Mouse (Mus musculus) left cerebral cortex, postnatal 4 days (tissue): ENCODE data around the gene Sema4b. TPM values are rescaled to one million over a fixed set of nuclear protein-coding genes. Genes with fewer than 3 reads are reported as not detected.
A peak's percentile ranks its signal among the peaks of the same experiment; 100 is the strongest.

ENCODE experiments used
- DNase-seq: peaks from one replicate; pipeline ENCODE4 v3.0.0-alpha.2; 2022
- intact Hi-C: fragments of 180-260 bp; cut with DNase I; formaldehyde crosslinking; loops from one replicate; pipeline ENCODE4 v1.15.1; 2025
- total RNA-seq, 2 experiments: library from RNA; stranded (reverse); gene quantifications; 2 replicates each; pipeline ENCODE4 v1.2.3; 2021

The Sema4b gene
- 10 to 100 TPM; 31.4 to 33.9 TPM for total RNA-seq

DNA sequence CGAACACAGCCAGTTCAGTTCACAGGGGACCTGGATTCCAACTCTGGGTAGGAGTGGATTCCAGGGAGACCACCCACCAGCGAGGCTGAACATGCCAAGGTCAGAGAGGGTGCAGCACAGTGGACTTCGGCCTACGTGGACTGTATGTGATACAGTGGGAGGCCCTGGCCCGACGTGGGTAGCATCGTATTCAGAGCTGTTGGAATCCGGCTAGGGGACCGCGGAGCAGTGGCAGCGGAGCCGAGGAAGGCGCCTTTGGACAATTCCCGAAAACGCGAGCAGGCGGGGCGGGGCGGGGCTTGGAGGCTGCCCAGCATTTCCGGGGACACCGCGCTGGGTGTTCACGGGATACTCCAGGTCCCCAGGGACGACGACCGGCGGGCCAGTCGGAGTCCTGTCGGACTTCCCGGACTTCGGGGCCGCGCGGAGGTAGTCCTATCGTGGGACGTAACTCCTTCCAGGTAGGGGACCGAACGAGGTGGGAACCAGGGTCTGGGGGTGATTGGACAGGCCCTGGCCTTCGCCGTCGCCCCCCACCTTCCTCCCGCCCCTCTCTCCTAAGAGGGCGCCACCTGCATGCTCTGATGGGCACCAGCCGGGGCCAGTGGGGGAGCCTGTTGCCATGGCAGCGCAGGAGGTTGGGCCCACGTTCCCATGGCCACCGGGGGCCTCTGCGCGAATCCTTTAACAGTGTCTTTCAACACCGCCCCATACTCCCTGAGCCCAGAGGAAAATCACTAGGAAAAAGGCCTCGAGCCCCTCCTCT is at the start of gene Sema4b:
Sema4b (plus strand) TSS at position 311 of the 766 bp plus-strand sequence.
- intact Hi-C loops: no loop called here
- peak; percentile 95 for DNase-seq

GRCm38 (mm10) chr7:80138375-80138774 is 48.3 kb upstream of the Sema4b start:
- intact Hi-C loops: no loop called here
- DNase-seq: no peak

GRCm38 (mm10) chr7:80140815-80141214 is 45.8 kb upstream of the Sema4b start:
- intact Hi-C loops: loop anchor here (5.0 to 10.0 kb wide), 2 partner anchors 54 to 76 kb away; no protein-coding TSS in a partner anchor
- DNase-seq: peak; percentile 81

DNA sequence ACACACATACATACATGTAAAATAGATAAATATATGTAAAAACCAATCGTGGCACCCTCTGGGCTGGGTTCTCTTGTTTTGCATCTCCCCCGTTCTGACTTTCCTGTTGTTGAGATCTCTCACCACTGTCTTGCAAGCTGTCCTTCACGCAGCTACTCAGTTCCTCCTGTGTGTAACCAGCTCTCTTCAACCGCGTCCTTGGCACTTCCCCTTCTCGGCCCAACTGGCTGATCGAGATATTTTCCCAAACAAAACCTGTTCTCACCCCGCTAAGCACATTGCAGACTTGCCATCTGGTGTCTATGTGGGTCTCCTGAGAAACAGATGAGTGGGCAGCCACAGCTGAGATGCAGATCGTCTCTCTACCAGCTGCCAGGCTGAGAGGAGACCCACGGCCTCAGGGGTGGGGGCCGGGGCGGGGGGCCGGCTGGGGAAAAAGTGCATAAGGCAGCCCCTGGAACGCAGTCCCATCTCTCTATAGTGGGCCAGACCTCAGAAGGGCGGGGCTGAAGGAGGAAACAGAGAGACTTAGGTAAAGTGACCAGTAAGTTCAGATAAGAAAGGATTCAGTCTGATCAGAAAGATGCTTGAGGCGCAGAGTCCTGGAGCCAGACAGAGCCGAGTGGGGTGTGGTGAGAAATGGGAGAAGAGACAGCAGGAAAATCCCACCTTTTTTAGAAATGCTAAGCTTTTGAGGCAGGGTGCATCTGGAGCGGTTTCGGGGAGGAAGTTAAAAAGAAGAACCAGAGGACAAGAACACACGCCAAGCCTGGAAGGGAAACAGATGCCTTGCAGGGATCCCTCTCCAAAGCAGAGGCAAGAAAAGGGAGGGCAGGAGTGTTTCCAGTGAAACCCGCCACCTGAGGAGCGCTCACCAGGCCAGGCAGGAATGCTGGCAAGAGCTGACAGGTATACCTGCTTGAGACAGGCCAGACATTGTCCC is 43.0 kb upstream of the Sema4b start:
- intact Hi-C loops: loop anchor here (5.0 to 10.0 kb wide), 2 partner anchors 51 to 74 kb away; no protein-coding TSS in a partner anchor
- DNase-seq: peak; percentile 80

GRCm38 (mm10) chr7:80144695-80145094 is 41.9 kb upstream of the Sema4b start:
- intact Hi-C loops: loop anchor here (5.0 to 10.0 kb wide), 2 partner anchors 50 to 73 kb away; no protein-coding TSS in a partner anchor
- no peak for DNase-seq

DNA sequence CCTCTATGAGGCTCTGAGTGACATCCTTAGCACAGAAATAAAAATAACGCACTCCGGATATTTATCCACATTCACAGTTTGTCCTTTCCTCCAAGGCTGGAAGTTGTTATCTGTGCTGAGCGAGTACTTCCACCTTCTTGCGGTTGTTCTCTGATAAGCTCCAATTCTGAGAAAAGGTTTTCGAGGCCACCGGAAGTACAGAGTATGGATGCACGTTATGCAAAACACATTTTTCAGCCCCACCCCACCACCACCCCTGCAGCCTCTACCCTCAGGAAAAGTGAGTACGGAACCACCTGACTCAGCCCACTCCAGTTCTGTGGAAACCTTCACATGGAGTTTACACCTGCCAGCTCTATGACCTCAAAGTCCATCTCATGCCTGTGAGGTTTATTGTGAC is 40.6 kb upstream of the Sema4b start:
- DNase-seq: no peak
- intact Hi-C loops: loop anchor here (10.0 kb wide), 1 partner anchor 49 kb away; no protein-coding TSS in a partner anchor

DNA sequence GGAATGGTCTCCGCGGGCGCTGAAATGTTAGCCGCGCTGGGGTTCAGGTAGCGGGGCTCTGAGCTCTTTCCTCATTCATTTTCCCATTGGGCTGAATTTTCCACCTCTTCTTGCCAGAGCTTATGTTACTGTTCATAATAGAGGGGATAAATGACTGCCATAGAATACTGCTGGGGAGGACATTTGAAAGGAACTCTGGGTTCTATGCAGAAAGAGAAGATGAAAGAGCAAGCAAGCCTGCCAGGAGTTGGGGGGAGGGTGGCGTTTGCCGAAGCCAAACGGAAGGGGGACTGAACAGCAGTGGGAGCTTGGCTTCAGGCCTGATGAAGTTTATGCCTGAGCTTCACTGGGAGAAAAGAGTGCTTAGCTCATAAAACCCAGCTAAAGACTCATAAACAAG is 37.3 kb upstream of the Sema4b start:
- intact Hi-C loops: loop anchor here (10.0 kb wide), 1 partner anchor 45 kb away; no protein-coding TSS in a partner anchor
- peak; percentile 83 for DNase-seq

DNA sequence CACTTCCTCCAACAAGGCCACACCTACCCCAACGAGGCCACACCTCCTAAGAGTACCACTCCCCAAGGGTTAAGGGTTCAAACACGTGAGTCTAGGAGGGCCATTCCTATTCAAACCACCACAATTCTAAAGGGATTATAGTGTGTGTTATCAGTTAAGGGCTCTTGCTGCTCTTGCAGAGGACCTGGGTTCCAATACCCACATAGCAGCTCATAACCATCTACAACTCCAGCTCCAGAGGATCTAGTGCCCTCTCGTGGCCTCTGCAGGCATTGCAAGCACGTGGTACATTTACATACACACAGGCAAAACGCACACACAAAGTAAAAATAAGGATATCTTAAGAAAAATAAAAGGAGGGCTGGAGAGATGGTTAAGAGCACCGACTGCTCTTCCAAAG is 34.5 kb upstream of the Sema4b start:
- intact Hi-C loops: no loop called here
- DNase-seq: peak; percentile 25

DNA sequence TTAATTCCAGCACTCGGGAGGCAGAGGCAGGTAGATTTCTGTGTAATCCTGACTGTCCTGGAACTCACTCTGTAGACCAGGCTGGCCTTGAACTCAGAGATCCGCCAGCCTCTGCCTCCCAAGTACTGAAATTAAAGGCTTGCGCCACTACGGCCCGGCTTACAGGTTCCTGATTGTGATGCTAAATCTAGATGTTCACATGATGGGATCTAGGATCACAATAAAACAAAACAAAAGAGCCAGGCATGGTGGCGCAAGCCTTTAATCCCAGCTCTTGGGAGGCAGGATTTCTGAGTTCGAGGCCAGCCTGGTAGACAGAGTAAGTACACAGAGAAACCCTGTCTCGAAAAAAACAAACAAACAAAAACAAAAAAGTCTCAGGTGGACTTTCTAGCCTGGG is 33.9 kb upstream of the Sema4b start:
- intact Hi-C loops: no loop called here
- DNase-seq: no peak

DNA sequence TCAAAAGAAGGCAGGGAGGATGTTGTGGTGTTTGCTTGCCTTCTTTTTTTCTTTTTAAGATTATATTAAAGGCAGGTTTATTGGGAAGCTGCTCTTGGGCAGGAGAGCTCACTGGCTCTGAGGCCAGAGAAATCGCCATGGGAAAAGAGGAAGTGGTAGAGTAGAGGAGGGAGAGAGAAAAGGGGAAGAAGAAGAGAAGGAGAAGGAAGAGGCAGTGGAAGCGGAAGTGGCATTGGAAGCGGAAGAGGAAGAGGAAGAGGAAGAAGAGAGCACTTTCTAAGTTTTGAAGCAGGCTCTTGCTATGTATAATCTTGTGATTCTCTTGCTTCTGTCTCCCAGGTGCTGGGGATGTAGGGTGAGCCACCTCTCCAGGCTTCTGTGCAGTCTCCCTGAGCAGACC is 32.0 kb upstream of the Sema4b start:
- intact Hi-C loops: no loop called here

DNA sequence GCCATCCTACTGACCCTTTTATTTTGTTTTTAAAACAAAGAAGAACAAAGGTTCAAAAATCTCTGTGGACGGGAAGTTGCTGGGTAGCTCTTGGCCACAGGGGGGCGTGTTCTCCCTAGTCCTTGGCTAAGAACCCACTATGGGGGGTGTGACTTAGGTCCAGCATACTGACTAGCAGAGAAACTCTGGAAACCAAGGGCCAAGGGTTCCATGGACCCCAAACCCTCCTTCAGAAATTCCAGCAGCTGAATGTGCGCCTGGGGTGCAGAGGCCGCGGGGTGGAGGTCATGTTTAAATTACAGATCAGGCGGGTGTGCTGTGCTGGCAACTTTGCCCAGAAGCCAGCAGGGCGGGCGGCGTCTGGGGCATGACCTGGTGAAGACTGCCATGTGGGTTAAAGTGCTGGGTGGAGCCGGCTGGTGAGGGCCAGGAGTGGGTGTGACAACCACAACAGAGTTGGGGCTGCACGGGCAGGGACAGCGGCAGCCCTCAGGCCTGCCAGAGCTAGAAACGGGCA is 29.9 kb upstream of the Sema4b start:
- DNase-seq: peak; percentile 71
- intact Hi-C loops: no loop called here

More for the DNA sequence above, 32.0 kb upstream of the Sema4b start:
- DNase-seq: no peak

GRCm38 (mm10) chr7:80158496-80159268 is 28.0 kb upstream of the Sema4b start:
- DNase-seq: no peak
- intact Hi-C loops: no loop called here

- peak; percentile 28 for DNase-seq
- intact Hi-C loops: no loop called here
These were observed 26.2 kb upstream of the Sema4b start for GRCm38 (mm10) chr7:80160293-80160944.

DNA sequence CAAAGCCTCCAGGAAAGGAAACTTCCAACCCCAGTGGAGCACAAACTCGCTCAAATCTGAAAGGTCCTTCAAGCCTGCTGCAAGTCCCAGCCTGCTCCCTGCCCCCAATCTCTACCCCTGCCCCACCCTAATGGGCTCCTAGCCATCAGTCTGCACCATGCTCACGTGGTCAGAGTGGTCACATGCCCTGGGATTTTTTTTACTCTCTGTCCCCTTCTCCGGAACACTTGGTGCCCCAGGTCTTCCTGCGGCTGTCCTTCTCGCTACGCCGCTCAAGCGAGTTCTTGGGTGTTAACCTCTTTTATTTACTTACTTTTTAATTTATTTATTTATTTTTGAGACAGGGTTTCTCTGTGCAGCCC is 25.7 kb upstream of the Sema4b start:
- intact Hi-C loops: no loop called here
- DNase-seq: peak; percentile 66

DNA sequence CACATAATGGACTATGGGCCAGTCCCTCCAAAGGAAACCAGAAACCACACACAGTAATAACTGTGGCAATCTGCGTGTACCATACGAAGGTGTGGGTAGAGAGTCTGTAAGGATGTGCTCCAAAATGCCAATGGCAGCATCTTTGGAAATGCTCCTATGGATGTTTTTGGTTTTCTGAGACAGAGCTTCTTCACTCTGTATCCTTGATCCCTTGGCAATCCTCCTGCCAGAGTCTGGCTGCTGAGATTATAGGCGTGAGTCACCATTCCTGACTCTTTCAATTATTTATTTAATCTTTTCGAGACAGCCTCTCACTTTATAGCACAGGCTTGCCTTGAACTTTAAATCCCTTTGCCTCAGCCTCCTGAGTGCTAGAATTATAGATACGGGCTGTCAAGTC is 21.2 kb upstream of the Sema4b start:
- intact Hi-C loops: no loop called here
- DNase-seq: no peak

DNA sequence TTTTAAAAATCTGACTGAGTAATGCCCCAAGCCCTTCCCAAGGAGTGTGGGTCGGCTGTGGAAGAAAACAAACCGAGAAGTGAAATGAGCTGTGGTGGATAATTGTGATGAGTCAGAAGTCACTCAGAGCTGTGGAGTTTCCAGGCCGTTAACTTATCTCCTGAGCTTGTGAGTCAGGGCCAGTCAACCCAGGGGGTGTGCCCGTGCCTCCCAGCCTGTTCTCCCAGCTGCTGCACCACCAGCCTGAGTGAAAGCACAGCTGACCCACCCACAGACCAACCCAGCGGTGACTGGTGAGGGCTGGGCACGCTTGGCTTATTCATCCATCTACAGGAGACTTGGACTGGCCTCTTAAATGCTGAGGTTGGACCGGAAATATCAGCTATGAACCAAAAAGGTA is 19.9 kb upstream of the Sema4b start:
- intact Hi-C loops: no loop called here
- DNase-seq: peak; percentile 27

- DNase-seq: no peak
- intact Hi-C loops: no loop called here
These were observed 16.8 kb upstream of the Sema4b start for GRCm38 (mm10) chr7:80169847-80170246.

GRCm38 (mm10) chr7:80171345-80171744 is 15.3 kb upstream of the Sema4b start:
- peak; percentile 95 for DNase-seq
- intact Hi-C loops: no loop called here

- intact Hi-C loops: no loop called here
- no peak for DNase-seq
These were observed 14.3 kb upstream of the Sema4b start for GRCm38 (mm10) chr7:80172069-80172956.
